Mouse (Mus musculus) olfactory bulb, adult 2 months (tissue): ENCODE results near the gene Fancf.

Experiments
- CTCF ChIP-seq: fragments of 200-500 bp; IDR thresholded peaks from 2 replicates; pipeline ENCODE4 v1.5.1; 2012; ENCODE audit warnings: low read depth, mild to moderate bottlenecking, low read length, moderate library complexity; ENCODE audit not compliant: insufficient read depth
- POLR2A ChIP-seq: fragments of 200-500 bp; IDR thresholded peaks from 2 replicates; pipeline ENCODE4 v1.6.1; 2012; ENCODE audit warnings: mild to moderate bottlenecking, low read depth, low read length, moderate library complexity; ENCODE audit not compliant: insufficient read depth

GRCm38 (mm10) chr7:51887678-51888567 lies 25.9 kb upstream of the Fancf start:
- TF ChIP-seq CTCF = no peak
- TF ChIP-seq POLR2A = no peak
